Comparison of ENCODE assay signal across 7 mouse cellular contexts in genomic region chr12:115146471-115146870, GRCm38 (mm10).
DNase-seq lines count a peak whose midpoint lies in the region; ATAC-seq and TF ChIP-seq lines count a peak whose summit lies in the region.
"Not testable (repeated sequence)": the region's sequence is repeated elsewhere in the genome, so short reads cannot be mapped to it uniquely, and the experiment has no call there.

No protein-coding gene starts in this region.

- H3K27ac ChIP-seq in bone marrow, adult 2 months (ENCODE audit: control insufficient read depth, insufficient read depth, low read depth, low read length, poor library complexity); spleen, adult 2 months (ENCODE audit: insufficient read depth, low read length): not testable (repeated sequence)

- TF ChIP-seq POLR2A in bone marrow, adult 2 months (IDR thresholded peaks at IDR 0.05; ENCODE audit: borderline replicate concordance, control insufficient read depth, low read depth, low read length); spleen, adult 2 months (IDR thresholded peaks at IDR 0.05; ENCODE audit: low read depth, low read length): not testable (repeated sequence)

- peak; percentile 52; the same call in 1 of the 2 replicates for ATAC-seq in megakaryocyte, adult 5-6 weeks (ENCODE audit: poor library complexity, severe bottlenecking)

- H3K4me1 ChIP-seq in bone marrow, adult 2 months (ENCODE audit: control insufficient read depth, insufficient read depth, low read length); spleen, adult 2 months (ENCODE audit: control insufficient read depth, insufficient read depth, insufficient read length): not testable (repeated sequence)

- WGBS in bone marrow, adult 2 months = 70% methylated on average over 2 of the region's 2 CpGs
- 85% methylated on average over 2 of the region's 2 CpGs for WGBS in spleen, adult 2 months

- H3K36me3 ChIP-seq in spleen, adult 2 months (ENCODE audit: control insufficient read depth, insufficient read depth, low read length) = not testable (repeated sequence)

- not testable (repeated sequence) for H3K27me3 ChIP-seq in spleen, adult 2 months (ENCODE audit: control insufficient read depth, insufficient read depth, low read length)

- not testable (repeated sequence) for H3K4me3 ChIP-seq in bone marrow, adult 2 months (replicated peaks; ENCODE audit: control insufficient read depth, low read depth, low read length); spleen, adult 2 months (ENCODE audit: extremely low read depth, insufficient read depth, insufficient read length)

- peak; percentile 55 for TF ChIP-seq CTCF in bone marrow, adult 2 months (IDR thresholded peaks at IDR 0.05; ENCODE audit: control insufficient read depth, insufficient read depth, low read length)
- 0 out of 2 replicates have a peak, but pooled peaks have one; percentile 1 for TF ChIP-seq CTCF in spleen, adult 2 months (IDR thresholded peaks at IDR 0.05; ENCODE audit: extremely low read depth, insufficient read depth, insufficient read length, insufficient replicate concordance)

- peak; percentile 14 to 39 for DNase-seq in B cell, adult 2 months
- peak; percentile 12 for DNase-seq in ES-CJ7 (ENCODE audit: low read depth, low spot score)
- DNase-seq in spleen, adult 2 months (ENCODE audit: low read depth in 1 of 2, low spot score in 2 of 2) = peak in 1 of 2 experiments; percentile 11
- DNase-seq in thymus, postnatal 14 days = peak; percentile 35
- peak; percentile 56 for DNase-seq in thymus, postnatal 4 days
